Mouse (Mus musculus): Measurements from ENCODE around the gene Spdye4a.

DNA sequence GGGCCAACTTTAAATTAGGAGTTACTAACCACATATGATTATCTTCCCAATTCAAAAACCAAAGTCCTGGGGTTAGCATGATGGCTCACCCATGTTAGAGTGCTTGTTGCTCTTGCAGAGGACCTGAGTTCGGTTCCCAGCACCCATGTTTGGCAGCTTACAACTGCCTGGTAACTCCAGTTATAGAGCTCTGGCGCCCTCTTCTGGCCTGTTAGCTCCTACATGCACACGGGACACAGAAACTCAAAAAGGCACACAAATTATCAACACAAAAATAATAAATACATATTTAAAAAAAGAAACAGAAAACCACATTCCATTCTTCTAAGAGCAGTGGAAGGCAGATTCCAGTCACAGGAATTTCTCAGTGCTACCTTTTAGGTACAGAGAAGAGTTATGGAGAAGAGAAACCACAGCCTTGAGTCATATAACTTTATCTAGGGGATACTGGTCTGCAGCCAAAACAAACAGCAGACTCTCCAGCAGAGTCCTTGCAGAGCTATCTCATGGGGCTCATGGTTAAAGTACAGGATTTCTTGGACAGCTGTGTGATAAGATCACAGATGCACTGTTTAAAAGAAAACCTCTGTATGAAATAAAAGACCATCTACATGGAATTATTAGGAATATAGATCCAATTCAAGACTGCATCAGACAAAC lies 49.0 kb downstream of the Spdye4a start:
- TF ChIP-seq GATA1 (IDR thresholded peaks at IDR 0.05; ENCODE audit: borderline replicate concordance, low read length) = no peak
- TF ChIP-seq FLI1 (IDR thresholded peaks at IDR 0.05; ENCODE audit: low read length) = no peak
